Mouse (Mus musculus): ENCODE results near the gene Kiz. TPM values are rescaled to one million over a fixed set of nuclear protein-coding genes. Genes with fewer than 3 reads are reported as not detected.

The Kiz gene
- polyA plus RNA-seq, 1 experiment from 2014 or later: 22.9 TPM

GRCm38 (mm10) chr2:147010141-147010540, 154.5 kb downstream of the Kiz start:
- Histone ChIP-seq H3K4me3 (replicated peaks) (no peak overlapping the region), H3K36me3 (no peaks in the 10 kb centered on the region), H3K27me3 (replicated peaks) (no peaks in the 10 kb centered on the region), H3K9me3 (no peaks in the 10 kb centered on the region), H3K4me2 (no peak overlapping the region), H3K9ac (no peak overlapping the region), H3K27ac (no peak overlapping the region), H3K4me1 (peaks cover 11% of the 10 kb centered on the region; the same call in 1 of the 2 replicates)
- no peak for ATAC-seq (ENCODE audit: insufficient read depth, low FRiP score, low read depth)
- WGBS: 83% methylated on average over 4 of the region's 4 CpGs

GRCm38 (mm10) chr2:147010952-147011351, 155.3 kb downstream of the Kiz start:
- Histone ChIP-seq H3K4me1 (peaks cover 11% of the 10 kb centered on the region; the same call in 1 of the 2 replicates), H3K27ac (no peak overlapping the region), H3K36me3 (no peaks in the 10 kb centered on the region), H3K27me3 (replicated peaks) (no peaks in the 10 kb centered on the region), H3K9ac (no peak overlapping the region), H3K9me3 (no peaks in the 10 kb centered on the region), H3K4me2 (no peak overlapping the region), H3K4me3 (replicated peaks) (no peak overlapping the region)
- ATAC-seq (ENCODE audit: insufficient read depth, low FRiP score, low read depth): no peak
- 94% methylated on average over 9 of the region's 9 CpGs for WGBS

GRCm38 (mm10) chr2:147011474-147012140, 155.9 kb downstream of the Kiz start:
- Histone ChIP-seq H3K4me3 (replicated peaks) (peak overlapping the region; percentile 77), H3K9me3 (no peaks in the 10 kb centered on the region), H3K27me3 (replicated peaks) (no peaks in the 10 kb centered on the region), H3K4me1 (peaks cover 11% of the 10 kb centered on the region; the same call in 1 of the 2 replicates), H3K27ac (peak overlapping the region; percentile 99), H3K9ac (no peak overlapping the region; the same call in 1 of the 2 replicates), H3K4me2 (peak overlapping the region; percentile 66), H3K36me3 (no peaks in the 10 kb centered on the region)
- no peak for ATAC-seq (ENCODE audit: insufficient read depth, low FRiP score, low read depth)
- WGBS: 53% methylated on average over 3 of the region's 3 CpGs

- H3K27me3 ChIP-seq (replicated peaks): no peaks in the 10 kb centered on the region
- no peaks in the 10 kb centered on the region for H3K36me3 ChIP-seq
- H3K4me2 ChIP-seq: peak overlapping the region; percentile 66
- H3K27ac ChIP-seq: peak overlapping the region; percentile 99
- peaks cover 11% of the 10 kb centered on the region; the same call in 1 of the 2 replicates for H3K4me1 ChIP-seq
- H3K9me3 ChIP-seq: no peaks in the 10 kb centered on the region
- H3K4me3 ChIP-seq (replicated peaks): peak overlapping the region; percentile 77
- ATAC-seq (ENCODE audit: insufficient read depth, low FRiP score, low read depth): 0 out of 2 replicates have a peak, but pooled peaks have one; percentile 1
- no peak overlapping the region; the same call in 1 of the 2 replicates for H3K9ac ChIP-seq
- WGBS: 34% methylated on average over 7 of the region's 7 CpGs
These were observed 156.5 kb downstream of the Kiz start for GRCm38 (mm10) chr2:147012141-147012622.

- under 1% methylated on average over 37 of the region's 37 CpGs for WGBS
- H3K4me1 ChIP-seq: peaks cover 11% of the 10 kb centered on the region; the same call in 1 of the 2 replicates
- H3K4me3 ChIP-seq (replicated peaks): peak within 1 kb of the TSS; percentile 77
- no peaks in the 10 kb centered on the region for H3K9me3 ChIP-seq
- ATAC-seq (ENCODE audit: insufficient read depth, low FRiP score, low read depth): peak; percentile 94
- no peaks in the 10 kb centered on the region for H3K36me3 ChIP-seq
- H3K9ac ChIP-seq: peak within 1 kb of the TSS; percentile 80
- H3K27me3 ChIP-seq (replicated peaks): no peaks in the 10 kb centered on the region
- H3K4me2 ChIP-seq: peak within 1 kb of the TSS; percentile 66
- H3K27ac ChIP-seq: peak within 1 kb of the TSS; percentile 99
These were observed 157.0 kb downstream of the Kiz start, which contains the start of gene Xrn2 for GRCm38 (mm10) chr2:147012623-147013184. TSS of gene Xrn2 (plus strand) at chr2:147012996.

- H3K9me3 ChIP-seq: no peaks in the 10 kb centered on the region
- peak; percentile 80 for ATAC-seq (ENCODE audit: insufficient read depth, low FRiP score, low read depth)
- under 1% methylated on average over 56 of the region's 59 CpGs for WGBS
These were observed 157.7 kb downstream of the Kiz start for GRCm38 (mm10) chr2:147013194-147013969.

GRCm38 (mm10) chr2:147014101-147014886, 158.6 kb downstream of the Kiz start:
- Histone ChIP-seq H3K4me2 (peak overlapping the region; percentile 66), H3K36me3 (no peaks in the 10 kb centered on the region), H3K27me3 (replicated peaks) (no peaks in the 10 kb centered on the region), H3K9me3 (no peaks in the 10 kb centered on the region), H3K4me1 (peaks cover 11% of the 10 kb centered on the region; the same call in 1 of the 2 replicates), H3K4me3 (replicated peaks) (peak overlapping the region; percentile 77), H3K9ac (peak overlapping the region; percentile 80; the same call in 1 of the 2 replicates), H3K27ac (peak overlapping the region; percentile 99)
- no peak for ATAC-seq (ENCODE audit: insufficient read depth, low FRiP score, low read depth)
- WGBS: 13% methylated on average over 14 of the region's 15 CpGs

More at GRCm38 (mm10) chr2:147013194-147013969, 157.7 kb downstream of the Kiz start:
- Histone ChIP-seq H3K27ac (peak overlapping the region; percentile 99), H3K9ac (peak overlapping the region; percentile 80), H3K4me2 (peak overlapping the region; percentile 66), H3K4me3 (replicated peaks) (peak overlapping the region; percentile 77), H3K36me3 (no peaks in the 10 kb centered on the region), H3K4me1 (peaks cover 11% of the 10 kb centered on the region; the same call in 1 of the 2 replicates), H3K27me3 (replicated peaks) (no peaks in the 10 kb centered on the region)

Other genes with a start within 250 kb of the Kiz start
- gene Xrn2, start 157.1 kb downstream of the Kiz start, polyA plus RNA-seq (2015; fragmentation: Nextera tagmentation; extraction: Ambion mirVana): 62.9 and 68.2 TPM in 2 replicates
- not detected in 2 replicates for gene Nkx2-4, start 229.6 kb downstream of the Kiz start, polyA plus RNA-seq (2015; fragmentation: Nextera tagmentation; extraction: Ambion mirVana)

Measured in stomach, embryonic 15.5 days (tissue).